Mouse (Mus musculus) MN1 (cell line): Measurements from ENCODE around the gene Dnmt3b.
"Not testable (repeated sequence)": the region's sequence is repeated elsewhere in the genome, so short reads cannot be mapped to it uniquely, and the experiment has no call there.

Source experiments
- DNase-seq: peaks from one replicate; pipeline ENCODE4 v3.0.0-alpha.2; 2016; ENCODE audit warnings: low spot score

The Dnmt3b gene

GRCm38 (mm10) chr2:153638977-153639680 lies 10.1 kb upstream of the Dnmt3b start:
- no peak for DNase-seq

GRCm38 (mm10) chr2:153642496-153642895 lies 6.8 kb upstream of the Dnmt3b start:
- DNase-seq: no peak

GRCm38 (mm10) chr2:153642999-153643398 lies 6.3 kb upstream of the Dnmt3b start:
- DNase-seq: no peak

- DNase-seq: no peak
Measured at GRCm38 (mm10) chr2:153648773-153649297, 415 bp upstream of the Dnmt3b start.

- no peak for DNase-seq
Measured at GRCm38 (mm10) chr2:153650014-153650687, 901 bp downstream of the Dnmt3b start.

GRCm38 (mm10) chr2:153651681-153652080 lies 2.4 kb downstream of the Dnmt3b start:
- DNase-seq: no peak

GRCm38 (mm10) chr2:153657659-153658058 lies 8.4 kb downstream of the Dnmt3b start:
- not testable (repeated sequence) for DNase-seq

GRCm38 (mm10) chr2:153660616-153661015 lies 11.4 kb downstream of the Dnmt3b start:
- DNase-seq: peak; percentile 13

- DNase-seq: no peak
Measured at GRCm38 (mm10) chr2:153665401-153665800, 16.2 kb downstream of the Dnmt3b start.

- peak; percentile 76 for DNase-seq
Measured at GRCm38 (mm10) chr2:153668754-153669376, 19.6 kb downstream of the Dnmt3b start.

GRCm38 (mm10) chr2:153670111-153670510 lies 20.9 kb downstream of the Dnmt3b start:
- peak; percentile 23 for DNase-seq

- DNase-seq: no peak
Measured at GRCm38 (mm10) chr2:153672619-153673018, 23.4 kb downstream of the Dnmt3b start.

- not testable (repeated sequence) for DNase-seq
Measured at GRCm38 (mm10) chr2:153675364-153675763, 26.1 kb downstream of the Dnmt3b start.

- DNase-seq: no peak
Measured at GRCm38 (mm10) chr2:153676944-153677343, 27.7 kb downstream of the Dnmt3b start.

GRCm38 (mm10) chr2:153677550-153677949 lies 28.3 kb downstream of the Dnmt3b start:
- DNase-seq: no peak

GRCm38 (mm10) chr2:153679959-153680358 lies 30.7 kb downstream of the Dnmt3b start:
- DNase-seq: no peak

- not testable (repeated sequence) for DNase-seq
Measured at GRCm38 (mm10) chr2:153693413-153693812, 44.2 kb downstream of the Dnmt3b start.

GRCm38 (mm10) chr2:153694462-153695085 lies 45.3 kb downstream of the Dnmt3b start:
- DNase-seq: no peak

GRCm38 (mm10) chr2:153696352-153696751 lies 47.1 kb downstream of the Dnmt3b start, which contains the start of gene Dnmt3c:
TSS of gene Dnmt3c (plus strand) at chr2:153696652.
- no peak for DNase-seq

- DNase-seq: no peak
Measured at GRCm38 (mm10) chr2:153703389-153703788, 54.1 kb downstream of the Dnmt3b start.

GRCm38 (mm10) chr2:153710701-153711330 lies 61.6 kb downstream of the Dnmt3b start:
- DNase-seq: peak; percentile 17

- DNase-seq: peak; percentile 29
Measured at GRCm38 (mm10) chr2:153712646-153713091, 63.4 kb downstream of the Dnmt3b start.
